9 mouse cellular contexts compared by ENCODE assay signal in the genomic region with DNA sequence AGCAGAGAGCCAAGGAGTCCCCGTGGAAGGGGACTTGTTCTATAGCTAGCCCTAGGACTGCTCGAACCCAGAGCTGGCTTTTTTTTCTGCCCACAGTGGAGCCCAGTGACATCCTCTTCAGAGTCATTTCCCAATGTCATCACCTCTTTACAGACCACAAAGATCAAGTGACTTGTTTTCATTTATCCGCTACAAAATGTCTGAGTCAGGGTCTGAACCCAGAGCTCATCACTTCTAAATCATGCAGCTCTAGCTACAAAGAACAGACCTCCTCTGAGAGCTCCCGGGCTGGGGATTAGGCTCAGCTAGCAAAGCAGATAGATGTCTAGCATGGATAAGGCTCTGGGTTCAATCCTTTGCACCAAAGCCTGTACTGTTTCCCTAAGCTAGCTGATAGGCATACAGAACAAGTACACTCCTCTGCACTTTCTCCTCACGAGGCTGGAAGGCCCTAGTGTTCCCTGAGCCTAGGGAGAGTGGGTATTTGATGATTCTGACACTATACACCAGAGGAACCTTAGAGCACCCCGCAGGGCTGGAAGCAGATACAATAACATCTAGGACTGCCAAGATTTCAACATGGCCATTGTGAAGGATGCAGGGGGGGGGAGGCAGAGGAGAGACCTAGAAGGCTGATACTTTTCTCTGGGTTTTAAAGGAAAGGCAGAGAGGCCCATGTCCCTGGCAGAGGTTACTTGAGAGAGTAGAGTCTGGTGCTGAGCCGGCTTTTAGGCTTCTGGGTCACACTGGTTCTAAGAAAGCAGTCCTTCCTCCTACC. TPM values are rescaled to one million over a fixed set of nuclear protein-coding genes. Genes with fewer than 3 reads are reported as not detected.
DNase-seq lines count a peak whose midpoint lies in the region; ATAC-seq lines count a peak whose summit lies in the region.
"Had no signal": no experiment of that assay in that cellular context is flagged by ENCODE, and none has a peak within 500 bp of the region (broad histone marks: within the 10 kb centered on the region; RNA-seq: fewer than 3 reads in every experiment).

No protein-coding gene starts in this region.

- intact Hi-C loops in gastrocnemius, postnatal 36 days (cut with DNase I), result no loop called here

- H3K4me3 ChIP-seq in forebrain, embryonic 13.5 days, result no peak overlapping the region
- H3K4me3 ChIP-seq in intestine, embryonic 15.5 days (replicated peaks), result no peak overlapping the region
- H3K4me3 ChIP-seq: liver, embryonic 15.5 days had no signal

- no peak for ATAC-seq in forebrain, embryonic 13.5 days
- no peak for ATAC-seq in intestine, embryonic 15.5 days

- H3K4me1 ChIP-seq in forebrain, embryonic 13.5 days, result peaks cover 41% of the 10 kb centered on the region
- peaks cover 40% of the 10 kb centered on the region for H3K4me1 ChIP-seq in intestine, embryonic 15.5 days (replicated peaks)

- WGBS in forebrain, embryonic 13.5 days, result 65% methylated on average over 7 of the region's 7 CpGs
- WGBS in intestine, embryonic 15.5 days, result 66% methylated on average over 7 of the region's 7 CpGs

- H3K4me2 ChIP-seq in forebrain, embryonic 13.5 days, result no peak overlapping the region
- H3K4me2 ChIP-seq in intestine, embryonic 15.5 days (replicated peaks), result no peak overlapping the region
- H3K4me2 ChIP-seq: liver, embryonic 15.5 days had no signal

- peak overlapping the region; percentile 41 for H3K27ac ChIP-seq in forebrain, embryonic 13.5 days
- 0 out of 2 replicates have a peak overlapping the region, but pooled peaks have one; percentile 17 for H3K27ac ChIP-seq in intestine, embryonic 15.5 days
- H3K27ac ChIP-seq: liver, embryonic 15.5 days had no signal

- H3K36me3 ChIP-seq in forebrain, embryonic 13.5 days (ENCODE audit: poor library complexity, severe bottlenecking), result no peaks in the 10 kb centered on the region
- H3K36me3 ChIP-seq in intestine, embryonic 15.5 days, result no peaks in the 10 kb centered on the region
- H3K36me3 ChIP-seq: liver, embryonic 15.5 days had no signal

- H3K9ac ChIP-seq in forebrain, embryonic 13.5 days, result no peak overlapping the region
- H3K9ac ChIP-seq in intestine, embryonic 15.5 days, result no peak overlapping the region
- H3K9ac ChIP-seq: liver, embryonic 15.5 days had no signal

- H3K27me3 ChIP-seq in forebrain, embryonic 13.5 days, result no peaks in the 10 kb centered on the region
- H3K27me3 ChIP-seq in intestine, embryonic 15.5 days (replicated peaks), result no peaks in the 10 kb centered on the region

- peak; percentile 35 for DNase-seq in gastrocnemius, adult 18-20 months (ENCODE audit: low spot score)
- no peak for DNase-seq in gastrocnemius, postnatal 36 days
- DNase-seq in A20 (ENCODE audit: low read depth, low spot score), result peak; percentile 40
- no peak for DNase-seq in spleen, adult 18-20 months
- no peak for DNase-seq in natural killer cell, adult 2 months (ENCODE audit: low spot score in 2 of 2)
- no peak for DNase-seq in testis, postnatal 14 days (ENCODE audit: low spot score)

- H3K9me3 ChIP-seq in forebrain, embryonic 13.5 days (replicated peaks), result no peaks in the 10 kb centered on the region
- H3K9me3 ChIP-seq in intestine, embryonic 15.5 days, result no peaks in the 10 kb centered on the region
- H3K9me3 ChIP-seq: liver, embryonic 15.5 days had no signal

RNA-seq across cellular contexts. Expression of gene Ddit4, which starts 4.1 kb away (rescaled TPM):
- total RNA-seq in gastrocnemius, adult 18-20 months (2021), result 100 to 1,000 TPM in 1 of 2 experiments, 1 to 10 TPM in 1; 8.1 to 202 TPM
- total RNA-seq in gastrocnemius, postnatal 36 days (2021), result 10 to 100 TPM; 18.2 to 39.3 TPM
- polyA plus RNA-seq in forebrain, embryonic 13.5 days (2015; fragmentation: Nextera tagmentation; extraction: Ambion mirVana), result 69.3 and 71.3 TPM in 2 replicates
- 35.4 and 35.7 TPM in 2 replicates for polyA plus RNA-seq in intestine, embryonic 15.5 days (2015; fragmentation: Nextera tagmentation; extraction: Ambion mirVana)

RNA-seq across cellular contexts. Expression of gene Ascc1, which starts 55.1 kb away (rescaled TPM):
- 10 to 100 TPM; 14.2 to 15.3 TPM for total RNA-seq in gastrocnemius, adult 18-20 months (2021)
- total RNA-seq in gastrocnemius, postnatal 36 days (2021), result 10 to 100 TPM; 12.8 to 13.1 TPM
- 42.1 and 43.1 TPM in 2 replicates for polyA plus RNA-seq in forebrain, embryonic 13.5 days (2015; fragmentation: Nextera tagmentation; extraction: Ambion mirVana)
- 45.2 and 45.3 TPM in 2 replicates for polyA plus RNA-seq in intestine, embryonic 15.5 days (2015; fragmentation: Nextera tagmentation; extraction: Ambion mirVana)

RNA-seq across cellular contexts. Expression of gene Anapc16, which starts 55.5 kb away (rescaled TPM):
- total RNA-seq in gastrocnemius, adult 18-20 months (2021), result 10 to 100 TPM; 43.7 to 43.9 TPM
- 10 to 100 TPM; 45.0 to 46.0 TPM for total RNA-seq in gastrocnemius, postnatal 36 days (2021)
- polyA plus RNA-seq in forebrain, embryonic 13.5 days (2015; fragmentation: Nextera tagmentation; extraction: Ambion mirVana), result 122 TPM in 2 replicates
- polyA plus RNA-seq in intestine, embryonic 15.5 days (2015; fragmentation: Nextera tagmentation; extraction: Ambion mirVana), result 99.9 and 101 TPM in 2 replicates

Comparison
In these comparisons a context has a peak if more than half of its experiments do, and no peak if none do; other contexts are left out.
1. DNase-seq: peak in gastrocnemius, adult 18-20 months (single experiment) and A20 (single experiment); none in gastrocnemius, postnatal 36 days (0 of 2), spleen, adult 18-20 months (0 of 2), natural killer cell, adult 2 months (0 of 2) and testis, postnatal 14 days (single experiment).